Mouse (Mus musculus) myocyte (in vitro differentiated cells): ENCODE results near the gene Dync1h1. TPM values are rescaled to one million over a fixed set of nuclear protein-coding genes. Genes with fewer than 3 reads are reported as not detected.
"Not testable (repeated sequence)": the region's sequence is repeated elsewhere in the genome, so short reads cannot be mapped to it uniquely, and the experiment has no call there.

Source experiments
- H3K27me3 ChIP-seq: one replicate; pipeline ENCODE4 v1.6.1; 2011; ENCODE audit not compliant: control insufficient read depth, insufficient read depth, insufficient read length
- H3K36me3 ChIP-seq: one replicate; pipeline ENCODE4 v1.6.1; 2011; ENCODE audit not compliant: control insufficient read depth, insufficient read depth
- H3K4me2 ChIP-seq: one replicate; pipeline ENCODE4 v1.6.1; 2011; ENCODE audit warnings: low read depth, control low read depth
- H3K4me3 ChIP-seq: one replicate; pipeline ENCODE4 v1.5.1; 2011; ENCODE audit warnings: mild to moderate bottlenecking, control low read depth, moderate library complexity
- H3K79me2 ChIP-seq: one replicate; pipeline ENCODE4 v1.6.1; 2011; ENCODE audit not compliant: control insufficient read depth, insufficient read depth
- H3ac ChIP-seq: one replicate; pipeline ENCODE4 v1.6.1; 2011; ENCODE audit not compliant: control insufficient read depth, insufficient read length
- CEBPB ChIP-seq: IDR thresholded peaks from 2 replicates; pipeline ENCODE4 v1.6.1; 2011; ENCODE audit warnings: mild to moderate bottlenecking, moderate library complexity; ENCODE audit not compliant: poor library complexity, insufficient read depth, severe bottlenecking
- E2F4 ChIP-seq: IDR thresholded peaks from one replicate; pipeline ENCODE4 v1.6.1; 2011; ENCODE audit warnings: mild to moderate bottlenecking, control low read depth, moderate library complexity; ENCODE audit not compliant: insufficient read depth
- MAX ChIP-seq: IDR thresholded peaks from one replicate; pipeline ENCODE4 v1.6.1; 2011; ENCODE audit warnings: low read depth, mild to moderate bottlenecking, control low read depth
- MYOD1 ChIP-seq, 3 experiments: IDR thresholded peaks; one replicate each; pipeline ENCODE4 v1.6.1; 2011; ENCODE audit warnings: control low read depth in 2 of 3, low read depth in 2 of 3, mild to moderate bottlenecking in 2 of 3, moderate library complexity in 1 of 3; ENCODE audit not compliant: insufficient read length in 2 of 3, control insufficient read depth in 1 of 3
- MYOG ChIP-seq, 3 experiments: IDR thresholded peaks; one replicate each; pipeline ENCODE4 v1.6.1; 2011; ENCODE audit warnings: control low read depth in 2 of 3, low read depth in 2 of 3, mild to moderate bottlenecking in 2 of 3; ENCODE audit not compliant: insufficient read length in 2 of 3, control insufficient read depth in 1 of 3, insufficient read depth in 1 of 3
- POLR2A ChIP-seq: IDR thresholded peaks from one replicate; pipeline ENCODE4 v1.6.1; 2011; ENCODE audit warnings: low read depth, mild to moderate bottlenecking, control low read depth, moderate library complexity; ENCODE audit not compliant: insufficient read length
- POLR2AphosphoS2 ChIP-seq: IDR thresholded peaks from one replicate; pipeline ENCODE4 v1.6.1; 2011; ENCODE audit warnings: low read depth, control low read depth; ENCODE audit not compliant: insufficient read length
- REST ChIP-seq: IDR thresholded peaks from one replicate; pipeline ENCODE4 v1.6.1; 2011; ENCODE audit warnings: mild to moderate bottlenecking, control low read depth, moderate library complexity; ENCODE audit not compliant: insufficient read depth, insufficient read length
- SRF ChIP-seq: IDR thresholded peaks from one replicate; pipeline ENCODE4 v1.6.1; 2011; ENCODE audit warnings: low read depth; ENCODE audit not compliant: control insufficient read depth, insufficient read length
- TCF12 ChIP-seq: IDR thresholded peaks from one replicate; pipeline ENCODE4 v1.6.1; 2011; ENCODE audit warnings: mild to moderate bottlenecking, control low read depth; ENCODE audit not compliant: poor library complexity, insufficient read depth, severe bottlenecking
- TCF3 ChIP-seq: IDR thresholded peaks from one replicate; pipeline ENCODE4 v1.6.1; 2011; ENCODE audit warnings: low read depth, control low read depth; ENCODE audit not compliant: insufficient read length
- USF1 ChIP-seq: IDR thresholded peaks from one replicate; pipeline ENCODE4 v1.6.1; 2011; ENCODE audit warnings: low read depth, mild to moderate bottlenecking, control low read depth, moderate library complexity
- polyA plus RNA-seq: library from polyadenylated mRNA; unstranded; fragments of >200 nt; fragmentation: generic; extraction: Trizol; gene quantifications from one replicate; pipeline ENCODE4 v1.2.1, GENCODE M21; 2012; ENCODE audit warnings: missing spikeins

Dync1h1 gene
- polyA plus RNA-seq, 1 experiment: 128 TPM

DNA sequence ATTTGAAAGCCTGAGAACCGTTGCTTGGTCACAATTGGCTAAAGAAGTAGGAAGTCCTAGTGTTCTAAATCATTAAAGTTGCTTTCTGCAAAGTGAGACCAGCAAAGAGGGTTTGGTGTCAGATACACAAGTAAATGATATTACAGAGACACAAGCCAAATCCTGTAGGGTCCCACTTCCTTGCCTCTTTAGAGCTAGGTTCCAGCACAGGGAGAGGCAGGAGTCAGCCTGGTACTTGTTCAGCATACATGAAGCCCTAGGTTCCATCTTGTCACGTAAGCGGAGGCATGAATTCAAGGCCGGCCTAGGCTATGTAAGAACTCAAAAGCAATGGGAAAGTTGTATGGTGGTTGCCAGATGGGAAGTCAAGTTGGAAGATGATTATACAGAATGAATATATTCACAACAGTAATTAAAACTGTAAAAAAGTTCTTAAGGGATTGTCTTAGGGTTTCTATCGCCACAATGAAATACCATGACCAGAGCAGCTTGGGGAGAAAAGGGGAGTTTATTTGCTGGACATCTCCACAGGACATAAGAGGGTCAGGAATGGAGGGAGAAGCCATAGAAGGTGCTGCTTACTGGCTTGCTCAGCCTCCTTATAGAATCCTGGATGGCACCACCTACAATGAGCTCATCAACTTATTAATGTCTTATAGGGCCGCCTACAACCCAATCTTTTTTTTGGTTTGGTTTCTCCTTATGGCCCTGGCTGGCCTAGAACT, 88.8 kb downstream of the Dync1h1 start:
- H3K36me3 ChIP-seq: peaks cover 46% of the 10 kb centered on the region
- H3K4me2 ChIP-seq: no peak overlapping the region
- H3ac ChIP-seq: no peak overlapping the region

DNA sequence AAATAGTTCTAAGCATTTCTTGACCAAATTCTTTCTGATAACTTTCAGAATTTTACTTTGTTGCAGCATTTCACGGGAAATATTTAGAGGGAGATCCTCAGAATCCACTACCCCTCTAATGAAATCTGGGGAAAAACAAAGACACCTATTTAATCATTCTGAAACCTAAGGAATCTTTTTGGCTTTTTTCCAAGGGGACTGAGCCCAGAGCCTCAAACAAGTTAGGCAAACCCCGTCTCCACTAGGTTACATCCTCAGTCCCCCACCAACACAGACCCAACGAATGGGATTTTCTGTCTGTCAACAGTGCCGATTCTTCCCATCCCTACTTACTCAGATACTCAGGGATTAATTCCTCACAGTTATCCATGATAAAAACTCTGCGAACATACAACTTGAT, 92.1 kb downstream of the Dync1h1 start:
- H3K4me2 ChIP-seq: peak overlapping the region; percentile 1
- peaks cover 23% of the 10 kb centered on the region for H3K79me2 ChIP-seq
- H3K4me3 ChIP-seq, H3ac ChIP-seq, H3K27me3 ChIP-seq: not testable (repeated sequence)
- peaks cover 46% of the 10 kb centered on the region for H3K36me3 ChIP-seq

More for the DNA sequence above, 88.8 kb downstream of the Dync1h1 start:
- Histone ChIP-seq H3K79me2 (peaks cover 17% of the 10 kb centered on the region), H3K27me3 (no peaks in the 10 kb centered on the region), H3K4me3 (no peak overlapping the region)
- TF ChIP-seq POLR2AphosphoS2 (peak; percentile 56), POLR2A (peak; percentile 16), MYOD1 (IDR thresholded peaks at IDR 0.05; ENCODE audit: control insufficient read depth in 1 of 3, insufficient read length in 2 of 3, low read depth in 2 of 3) (no peak), REST (no peak)

DNA sequence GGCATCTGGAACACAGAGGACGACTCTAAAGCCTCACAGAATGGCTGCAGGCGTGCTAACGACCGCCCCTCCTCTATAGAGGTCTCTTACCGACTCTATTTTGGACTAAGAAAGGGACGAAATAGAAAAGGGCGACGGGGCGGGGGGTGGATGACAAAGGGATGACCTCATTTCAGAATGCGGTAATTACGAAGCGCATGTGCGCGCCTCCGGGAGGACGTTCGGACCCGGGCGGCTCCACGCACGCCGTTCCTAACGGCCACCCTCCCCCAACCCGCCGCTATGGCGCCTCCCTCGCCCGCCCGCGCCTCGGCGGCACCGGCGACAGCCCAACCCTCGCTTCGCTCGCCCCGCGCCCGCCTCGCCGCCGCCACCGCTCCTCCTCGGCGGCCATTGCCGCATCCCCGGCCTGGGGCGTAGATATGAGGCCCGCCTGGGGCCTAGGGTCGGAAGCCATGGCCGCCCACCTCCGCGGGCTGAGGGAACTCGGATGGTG, 94.5 kb downstream of the Dync1h1 start:
- Histone ChIP-seq H3K36me3 (peaks cover 37% of the 10 kb centered on the region), H3ac (peak overlapping the region; percentile 48), H3K4me2 (peak overlapping the region; percentile 84), H3K4me3 (peak overlapping the region; percentile 64), H3K27me3 (no peaks in the 10 kb centered on the region), H3K79me2 (peaks cover 23% of the 10 kb centered on the region)
- TF ChIP-seq TCF3 (no peak), MYOD1 (IDR thresholded peaks at IDR 0.05; ENCODE audit: control insufficient read depth in 1 of 3, insufficient read length in 2 of 3, low read depth in 2 of 3) (peak in 1 of 3 experiments; percentile 15), REST (no peak), POLR2AphosphoS2 (no peak), CEBPB (no peak)

DNA sequence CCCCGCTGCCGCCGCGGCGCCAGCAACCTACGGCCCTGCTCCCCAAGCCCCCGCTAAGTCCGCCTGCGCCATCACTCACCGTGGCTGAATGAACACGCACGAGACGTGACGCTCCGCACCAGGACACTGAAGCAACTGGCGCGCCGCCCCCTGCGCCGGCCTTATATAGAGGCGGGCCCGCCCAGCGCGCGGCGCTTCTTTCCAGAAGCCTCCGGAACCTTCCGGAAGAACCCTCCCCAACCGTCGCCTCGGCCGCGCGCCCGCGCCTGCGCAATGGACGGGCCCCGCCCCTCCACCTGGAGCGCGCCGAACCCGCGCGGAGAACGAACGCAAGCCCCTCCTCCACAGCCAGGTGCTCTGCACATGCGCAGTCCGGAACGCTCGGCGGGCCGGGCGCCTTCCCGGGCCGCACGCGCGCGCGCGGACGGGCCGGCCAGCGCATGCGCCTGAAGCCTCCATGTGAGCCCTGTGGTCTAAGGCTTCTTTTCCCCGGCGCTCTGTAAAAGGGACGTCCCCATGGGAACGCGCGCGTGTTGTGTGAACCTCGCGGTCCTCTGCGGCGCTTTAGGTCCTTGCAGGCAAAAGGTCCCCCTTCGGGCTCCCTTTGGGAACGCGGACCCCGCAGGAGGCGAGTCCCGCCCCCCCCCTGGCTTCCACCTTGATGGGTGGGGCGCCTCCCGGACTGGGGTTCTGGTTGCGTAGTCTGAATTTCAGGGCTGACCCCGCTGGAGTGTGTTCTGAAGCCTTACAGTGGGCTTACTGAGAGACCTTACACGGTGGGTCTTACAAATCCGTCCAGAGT, 95.1 kb downstream of the Dync1h1 start:
- peaks cover 23% of the 10 kb centered on the region for H3K79me2 ChIP-seq
- H3K27me3 ChIP-seq: no peaks in the 10 kb centered on the region
- TF ChIP-seq MYOG (IDR thresholded peaks at IDR 0.05; ENCODE audit: control insufficient read depth in 1 of 3, insufficient read depth in 1 of 3, insufficient read length in 2 of 3, low read depth in 2 of 3) (peak in 2 of 3 experiments; percentile 41 to 68), TCF3 (no peak), MAX (no peak), USF1 (no peak), SRF (peak; percentile 39), CEBPB (no peak), REST (no peak), MYOD1 (IDR thresholded peaks at IDR 0.05; ENCODE audit: control insufficient read depth in 1 of 3, insufficient read length in 2 of 3, low read depth in 2 of 3) (no peak), TCF12 (no peak), E2F4 (no peak), POLR2A (peak; percentile 95), POLR2AphosphoS2 (peak; percentile 98)
- H3K4me3 ChIP-seq: peak overlapping the region; percentile 64
- peak overlapping the region; percentile 72 for H3K4me2 ChIP-seq
- H3K36me3 ChIP-seq: peaks cover 34% of the 10 kb centered on the region
- H3ac ChIP-seq: peak overlapping the region; percentile 48

DNA sequence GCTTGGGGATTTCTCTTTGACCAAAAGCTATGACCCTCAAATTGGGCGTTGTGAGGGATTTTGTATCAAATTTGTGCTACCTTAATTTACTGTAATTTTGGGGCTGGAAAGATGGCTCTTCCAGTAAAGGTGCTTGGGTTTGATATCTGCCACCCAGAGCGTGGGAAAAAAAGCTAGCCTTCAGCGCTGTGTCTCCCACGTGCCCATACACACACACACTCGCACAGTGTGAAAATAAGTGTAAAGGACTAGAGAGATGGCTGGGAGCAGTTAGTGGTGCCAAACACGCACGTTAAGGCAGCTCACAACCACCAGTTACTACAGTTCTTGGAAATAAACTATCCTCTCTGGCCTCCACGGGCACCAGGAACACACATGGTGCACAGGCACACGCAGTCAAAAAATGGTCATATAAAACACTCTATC, 95.7 kb downstream of the Dync1h1 start:
- Histone ChIP-seq H3K79me2 (peaks cover 23% of the 10 kb centered on the region), H3K4me3 (peak overlapping the region; percentile 64), H3K4me2 (peak overlapping the region; percentile 72), H3K36me3 (peaks cover 28% of the 10 kb centered on the region), H3K27me3 (no peaks in the 10 kb centered on the region), H3ac (peak overlapping the region; percentile 48)
- TF ChIP-seq REST (no peak), SRF (no peak), USF1 (no peak), E2F4 (no peak), MYOD1 (IDR thresholded peaks at IDR 0.05; ENCODE audit: control insufficient read depth in 1 of 3, insufficient read length in 2 of 3, low read depth in 2 of 3) (no peak), TCF12 (no peak), POLR2A (no peak), TCF3 (no peak), POLR2AphosphoS2 (no peak), MYOG (IDR thresholded peaks at IDR 0.05; ENCODE audit: control insufficient read depth in 1 of 3, insufficient read depth in 1 of 3, insufficient read length in 2 of 3, low read depth in 2 of 3) (no peak), CEBPB (no peak), MAX (no peak)
